Mouse (Mus musculus) intestine, embryonic 16.5 days (tissue): ENCODE measurements around the gene Dhh. TPM values are rescaled to one million over a fixed set of nuclear protein-coding genes. Genes with fewer than 3 reads are reported as not detected.

Experiments used
- ATAC-seq: fragments of 200-750 bp; cut with Nextera tagmentation; 2 replicates; pipeline ENCODE4 v1.8.0; 2017; ENCODE audit warnings: moderate TSS enrichment, moderate library complexity
- H3K27ac ChIP-seq: fragments of 300-500 bp; sonication (generic); 2 replicates; pipeline ENCODE4 v1.5.1; 2014; ENCODE audit warnings: mild to moderate bottlenecking, low read length
- H3K27me3 ChIP-seq: fragments of 300-500 bp; sonication (generic); replicated peaks from 2 replicates; pipeline ENCODE4 v1.6.1; 2014; ENCODE audit warnings: low read length, control low read depth, mixed read lengths; ENCODE audit not compliant: control insufficient read depth, insufficient read depth
- H3K36me3 ChIP-seq: fragments of 300-500 bp; sonication (generic); 2 replicates; pipeline ENCODE4 v1.6.1; 2014; ENCODE audit warnings: low read length, control low read depth; ENCODE audit not compliant: control insufficient read depth, insufficient read depth
- H3K4me1 ChIP-seq: fragments of 300-500 bp; sonication (generic); 2 replicates; pipeline ENCODE4 v1.6.1; 2014; ENCODE audit warnings: low read length, control low read depth, mixed read lengths; ENCODE audit not compliant: control insufficient read depth, insufficient read depth
- H3K4me2 ChIP-seq: fragments of 300-500 bp; sonication (generic); 2 replicates; pipeline ENCODE4 v1.6.1; 2014; ENCODE audit warnings: low read depth, low read length, control low read depth
- H3K4me3 ChIP-seq: fragments of 300-500 bp; sonication (generic); 2 replicates; pipeline ENCODE4 v1.5.1; 2014; ENCODE audit warnings: mild to moderate bottlenecking, low read length
- H3K9ac ChIP-seq: fragments of 300-500 bp; sonication (generic); 2 replicates; pipeline ENCODE4 v1.6.1; 2014; ENCODE audit warnings: low read depth, low read length
- H3K9me3 ChIP-seq: fragments of 300-500 bp; sonication (generic); 2 replicates; pipeline ENCODE4 v1.6.1; 2016; ENCODE audit warnings: low read length, control low read depth; ENCODE audit not compliant: control insufficient read depth
- WGBS: fragments of 180-500 bp; shearing (Covaris S2); extraction: QIAGEN DNeasy Blood & Tissue Kit; methylation state at CpG from one replicate; pipeline ENCODE4 v1.1.7; 2014; 5-methylcytosine and 5-hydroxymethylcytosine counted together
- polyA plus RNA-seq: library from polyadenylated mRNA; unstranded; fragments of >200 nt; fragmentation: Nextera tagmentation; extraction: Ambion mirVana; gene quantifications from 2 replicates; pipeline ENCODE4 v1.2.1, GENCODE M21; 2015

The Dhh gene
- polyA plus RNA-seq, 1 experiment from 2014 or later: 0.83 TPM

GRCm38 (mm10) chr15:98917538-98918498 is 19.5 kb upstream of the Dhh start, which contains the start of gene Lmbr1l:
Gene Lmbr1l (minus strand): TSS chr15:98918231.
- Histone ChIP-seq H3K4me3 (peak within 1 kb of the TSS; percentile 74), H3K4me1 (peaks cover 21% of the 10 kb centered on the region), H3K4me2 (peak within 1 kb of the TSS; percentile 82), H3K9me3 (0 out of 2 replicates have a peak, but pooled peaks cover 5% of the 10 kb centered on the region), H3K27ac (peak within 1 kb of the TSS; percentile 88), H3K9ac (peak within 1 kb of the TSS; percentile 77), H3K27me3 (no peaks in the 10 kb centered on the region), H3K36me3 (0 out of 2 replicates have a peak, but pooled peaks cover 3% of the 10 kb centered on the region)
- WGBS: under 1% methylated on average over 81 of the region's 82 CpGs
- ATAC-seq: peak; percentile 96

- Histone ChIP-seq H3K27me3 (no peaks in the 10 kb centered on the region), H3K27ac (peak overlapping the region; percentile 88), H3K9ac (peak overlapping the region; percentile 77), H3K4me1 (peaks cover 21% of the 10 kb centered on the region), H3K36me3 (peaks cover 7% of the 10 kb centered on the region; the same call in 1 of the 2 replicates), H3K4me3 (peak overlapping the region; percentile 74), H3K4me2 (peak overlapping the region; percentile 82), H3K9me3 (0 out of 2 replicates have a peak, but pooled peaks cover 5% of the 10 kb centered on the region)
- ATAC-seq: no peak
- 0% methylated on average over 14 of the region's 14 CpGs for WGBS
Measured at GRCm38 (mm10) chr15:98917091-98917490, 18.8 kb upstream of the Dhh start.

DNA sequence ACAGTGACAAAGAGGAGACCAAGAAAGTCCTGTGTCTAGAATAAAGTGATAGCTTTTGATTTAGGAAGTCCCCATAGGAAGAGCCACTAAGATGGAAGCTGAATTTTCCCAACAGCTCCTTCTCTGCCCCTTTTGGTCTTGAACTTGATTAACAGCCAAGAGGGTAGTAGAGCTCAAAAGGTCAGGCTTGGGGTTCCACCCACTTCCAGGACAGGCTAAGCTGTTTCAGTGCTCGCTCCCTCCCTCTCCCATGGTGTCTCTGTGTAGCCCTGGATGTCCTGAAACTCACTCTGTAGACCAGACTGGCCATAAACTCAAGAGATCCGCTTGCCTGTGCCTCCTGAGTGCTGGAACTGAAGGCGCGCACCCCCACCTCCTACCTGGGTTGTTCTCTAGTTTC is 17.7 kb upstream of the Dhh start:
- 94% methylated on average over 4 of the region's 4 CpGs for WGBS
- 0 out of 2 replicates have a peak overlapping the region, but pooled peaks have one; percentile 77 for H3K9ac ChIP-seq
- no peak for ATAC-seq
- no peaks in the 10 kb centered on the region for H3K9me3 ChIP-seq
- peak overlapping the region; percentile 82; the same call in 1 of the 2 replicates for H3K4me2 ChIP-seq
- peaks cover 21% of the 10 kb centered on the region for H3K4me1 ChIP-seq
- H3K4me3 ChIP-seq: no peak overlapping the region
- H3K27me3 ChIP-seq: no peaks in the 10 kb centered on the region
- no peak overlapping the region for H3K27ac ChIP-seq
- peaks cover 12% of the 10 kb centered on the region; the same call in 1 of the 2 replicates for H3K36me3 ChIP-seq

GRCm38 (mm10) chr15:98914903-98915302 is 16.6 kb upstream of the Dhh start:
- no peak overlapping the region for H3K9ac ChIP-seq
- no peak overlapping the region for H3K27ac ChIP-seq
- no peaks in the 10 kb centered on the region for H3K9me3 ChIP-seq
- no peak for ATAC-seq
- H3K4me1 ChIP-seq: peaks cover 21% of the 10 kb centered on the region
- peaks cover 14% of the 10 kb centered on the region; the same call in 1 of the 2 replicates for H3K36me3 ChIP-seq
- H3K4me2 ChIP-seq: no peak overlapping the region
- no peak overlapping the region for H3K4me3 ChIP-seq
- WGBS: 90% methylated on average over 6 of the region's 6 CpGs
- no peaks in the 10 kb centered on the region for H3K27me3 ChIP-seq

DNA sequence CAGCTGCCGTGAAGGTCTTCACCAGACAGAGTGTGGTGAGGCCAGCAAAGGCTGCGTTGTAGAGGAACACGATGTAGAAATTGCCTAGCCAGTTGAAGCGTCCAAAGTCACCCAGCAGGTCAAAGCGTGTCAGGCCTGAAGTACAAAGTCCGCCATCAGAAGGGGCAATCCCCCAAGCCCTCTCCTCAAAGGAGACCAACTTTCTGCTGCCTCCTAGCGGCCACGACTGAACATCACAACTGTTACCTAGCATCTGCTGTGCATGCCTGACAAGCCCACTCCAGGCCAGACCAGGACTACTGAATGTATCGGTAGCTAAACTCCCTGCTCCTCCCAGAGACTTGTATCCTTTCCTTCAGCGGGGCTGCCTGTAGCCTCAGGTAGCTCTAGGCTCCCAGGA is 6.4 kb upstream of the Dhh start:
- ATAC-seq: no peak
- H3K36me3 ChIP-seq: 0 out of 2 replicates have a peak, but pooled peaks cover 12% of the 10 kb centered on the region
- H3K9me3 ChIP-seq: no peaks in the 10 kb centered on the region
- H3K4me1 ChIP-seq: no peaks in the 10 kb centered on the region
- no peak overlapping the region for H3K27ac ChIP-seq
- H3K4me2 ChIP-seq: no peak overlapping the region
- H3K4me3 ChIP-seq: no peak overlapping the region
- no peak overlapping the region for H3K9ac ChIP-seq
- 31% methylated on average over 10 of the region's 10 CpGs for WGBS
- H3K27me3 ChIP-seq: no peaks in the 10 kb centered on the region

- H3K27me3 ChIP-seq: peaks cover 17% of the 10 kb centered on the region
- no peak overlapping the region for H3K4me3 ChIP-seq
- no peak overlapping the region for H3K4me2 ChIP-seq
- ATAC-seq: no peak
- H3K36me3 ChIP-seq: 0 out of 2 replicates have a peak, but pooled peaks cover 4% of the 10 kb centered on the region
- H3K4me1 ChIP-seq: peaks cover 5% of the 10 kb centered on the region; the same call in 1 of the 2 replicates
- no peaks in the 10 kb centered on the region for H3K9me3 ChIP-seq
- 87% methylated on average over 2 of the region's 2 CpGs for WGBS
- no peak overlapping the region for H3K27ac ChIP-seq
- no peak overlapping the region for H3K9ac ChIP-seq
Measured at GRCm38 (mm10) chr15:98902600-98902999, 4.3 kb upstream of the Dhh start.

DNA sequence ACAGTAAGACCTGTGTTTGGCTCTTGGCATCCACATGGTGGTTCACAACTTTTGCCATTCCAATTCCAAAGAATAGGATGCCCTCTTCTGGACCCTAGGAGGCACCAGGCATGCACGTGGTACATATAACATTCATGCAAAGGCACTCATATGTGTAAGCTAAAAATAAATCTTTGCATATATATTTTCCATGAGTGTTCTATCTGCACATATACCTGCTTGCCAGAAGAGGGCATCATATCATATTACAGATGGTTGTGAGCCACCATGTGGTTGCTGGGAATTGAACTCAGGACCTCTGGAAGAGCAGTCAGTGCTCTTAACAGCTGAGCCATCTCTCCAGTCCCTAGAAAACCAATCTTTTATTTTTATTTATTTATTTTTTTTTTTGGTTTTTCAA is 3.2 kb upstream of the Dhh start:
- no peaks in the 10 kb centered on the region for H3K9me3 ChIP-seq
- no peak overlapping the region for H3K4me3 ChIP-seq
- no peak overlapping the region for H3K9ac ChIP-seq
- H3K4me2 ChIP-seq: no peak overlapping the region
- peaks cover 27% of the 10 kb centered on the region for H3K27me3 ChIP-seq
- H3K27ac ChIP-seq: no peak overlapping the region
- H3K36me3 ChIP-seq: 0 out of 2 replicates have a peak, but pooled peaks cover 4% of the 10 kb centered on the region
- WGBS: 53% methylated on average over 1 of the region's 1 CpGs
- H3K4me1 ChIP-seq: peaks cover 9% of the 10 kb centered on the region; the same call in 1 of the 2 replicates
- no peak for ATAC-seq

DNA sequence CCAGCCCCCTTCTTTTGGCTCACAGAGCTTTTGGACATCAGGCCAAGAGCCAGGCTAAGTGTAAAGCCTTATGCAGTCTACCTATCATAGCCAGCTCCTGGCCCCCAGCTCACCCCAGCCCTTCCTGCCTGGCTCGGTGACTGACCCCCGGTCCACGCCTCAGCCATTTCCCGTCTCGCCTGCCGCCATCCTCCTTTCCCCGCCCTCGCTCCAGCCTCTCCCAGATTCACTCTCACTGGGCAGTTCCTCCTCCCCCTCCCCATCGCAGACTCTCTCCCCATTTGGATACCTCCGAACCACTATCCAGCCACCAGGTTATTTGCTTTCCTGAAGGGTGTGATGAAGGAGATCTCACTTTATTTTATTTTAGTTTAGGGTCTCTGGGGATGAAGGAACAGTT is 845 bp downstream of the Dhh start:
- Histone ChIP-seq H3K27me3 (peaks cover 60% of the 10 kb centered on the region), H3K4me3 (peak overlapping the region; percentile 30), H3K4me1 (peaks cover 24% of the 10 kb centered on the region)

More for the DNA sequence above, 845 bp downstream of the Dhh start:
- no peak overlapping the region for H3K9ac ChIP-seq
- H3K27ac ChIP-seq: no peak overlapping the region
- no peaks in the 10 kb centered on the region for H3K9me3 ChIP-seq
- H3K36me3 ChIP-seq: no peaks in the 10 kb centered on the region
- WGBS: 3% methylated on average over 10 of the region's 10 CpGs
- peak overlapping the region; percentile 47 for H3K4me2 ChIP-seq
- no peak for ATAC-seq
